Mouse (Mus musculus) spleen, adult 12 weeks (tissue): ENCODE results near the gene Wdr1.
"Not testable (repeated sequence)": the region's sequence is repeated elsewhere in the genome, so short reads cannot be mapped to it uniquely, and the experiment has no call there.

Experiments used
- DNase-seq: peaks from one replicate; pipeline ENCODE4 v3.0.0; 2022; ENCODE audit warnings: low spot score

The Wdr1 gene

GRCm38 (mm10) chr5:38496491-38497057, 66.4 kb downstream of the Wdr1 start:
- no peak for DNase-seq

GRCm38 (mm10) chr5:38493890-38494289, 69.1 kb downstream of the Wdr1 start:
- no peak for DNase-seq

- no peak for DNase-seq
These were observed 71.3 kb downstream of the Wdr1 start for GRCm38 (mm10) chr5:38491763-38492162.

- no peak for DNase-seq
These were observed 73.3 kb downstream of the Wdr1 start for GRCm38 (mm10) chr5:38489739-38490138.

GRCm38 (mm10) chr5:38488673-38489615, 74.1 kb downstream of the Wdr1 start:
- DNase-seq: no peak

- no peak for DNase-seq
These were observed 75.0 kb downstream of the Wdr1 start for GRCm38 (mm10) chr5:38488026-38488425.

GRCm38 (mm10) chr5:38487247-38487646, 75.8 kb downstream of the Wdr1 start:
- DNase-seq: no peak

- no peak for DNase-seq
These were observed 77.1 kb downstream of the Wdr1 start for GRCm38 (mm10) chr5:38485946-38486345.

GRCm38 (mm10) chr5:38483518-38484110, 79.4 kb downstream of the Wdr1 start:
- no peak for DNase-seq

- no peak for DNase-seq
These were observed 82.0 kb downstream of the Wdr1 start for GRCm38 (mm10) chr5:38480822-38481707.

GRCm38 (mm10) chr5:38479908-38480725, 82.9 kb downstream of the Wdr1 start:
- DNase-seq: peak; percentile 15

- not testable (repeated sequence) for DNase-seq
These were observed 83.5 kb downstream of the Wdr1 start for GRCm38 (mm10) chr5:38479545-38479907.

- no peak for DNase-seq
These were observed 84.0 kb downstream of the Wdr1 start for GRCm38 (mm10) chr5:38479027-38479426.

- DNase-seq: no peak
These were observed 85.1 kb downstream of the Wdr1 start for GRCm38 (mm10) chr5:38477731-38478445.

- DNase-seq: no peak
These were observed 86.0 kb downstream of the Wdr1 start for GRCm38 (mm10) chr5:38476861-38477565.
